Mouse (Mus musculus) liver, embryonic 14 days (tissue): Measurements from ENCODE around the gene Vmn1r71. TPM values are rescaled to one million over a fixed set of nuclear protein-coding genes. Genes with fewer than 3 reads are reported as not detected.

Experiments
- polyA plus RNA-seq: library from polyadenylated mRNA; depleted of rRNA; stranded (reverse); fragments of >200 nt; gene quantifications from 2 replicates; pipeline ENCODE4 v1.2.3, GENCODE M21; 2012; rRNA removed

Vmn1r71 gene
- polyA plus RNA-seq = not detected in 2 replicates

GRCm38 (mm10) chr7:10754264-10754663, at the start of gene Vmn1r71:
Vmn1r71 (minus strand) TSS chr7:10754364.

Other genes with a start within 250 kb of the Vmn1r71 start
- not detected in 2 replicates for gene Vmn1r68, start 195.9 kb downstream of the Vmn1r71 start, polyA plus RNA-seq
- gene Vmn1r69, start 140.7 kb downstream of the Vmn1r71 start, polyA plus RNA-seq = not detected in 2 replicates
- not detected in 2 replicates for gene Vmn1r70, start 122.8 kb downstream of the Vmn1r71 start, polyA plus RNA-seq
- gene Nlrp4b, start 66.6 kb downstream of the Vmn1r71 start, polyA plus RNA-seq = not detected in 2 replicates
- gene Zscan4b, start 150.7 kb upstream of the Vmn1r71 start, polyA plus RNA-seq = not detected in 2 replicates